Mouse (Mus musculus) kidney, postnatal 36 days (tissue): Measurements from ENCODE around the gene Cxcl17.

Source experiments
- DNase-seq, 2 experiments: peaks; one replicate each; pipeline ENCODE4 v3.0.0; 2021 to 2022; ENCODE audit warnings: mixed read lengths in 2 of 2

Cxcl17 gene

DNA sequence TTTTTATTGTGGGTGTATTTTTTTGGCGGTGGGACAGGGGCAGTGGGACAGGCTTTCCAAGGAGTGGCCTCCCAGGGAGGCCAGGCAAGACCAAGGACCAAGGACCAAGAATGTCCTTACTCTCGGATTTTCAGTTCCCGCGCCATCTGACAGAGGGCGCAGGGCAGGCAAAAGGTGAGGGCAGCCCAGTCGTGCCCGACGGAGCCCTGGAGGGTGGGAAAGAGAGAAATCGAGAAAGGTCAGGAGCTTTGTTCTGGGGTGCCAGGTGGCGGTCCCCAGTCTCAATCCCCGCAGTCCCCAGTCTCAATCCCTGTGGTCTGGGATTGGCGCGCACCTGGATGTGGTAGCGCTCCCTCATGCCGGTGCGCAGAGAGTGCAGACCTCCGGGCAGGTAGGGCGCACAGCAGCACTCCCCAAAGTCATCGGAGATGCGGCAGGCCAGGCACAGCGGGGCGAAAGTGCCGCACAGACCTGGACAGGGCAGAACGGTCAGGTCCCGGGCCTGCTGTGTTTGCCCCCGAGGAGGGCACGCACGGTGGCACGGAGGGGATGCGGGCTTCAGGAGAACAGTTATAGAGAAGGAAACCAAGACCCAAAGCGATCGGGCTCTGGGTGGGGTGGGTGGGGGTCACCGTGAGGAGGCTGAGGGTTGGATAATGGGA lies 44.9 kb downstream of the Cxcl17 start:
- DNase-seq = peak; percentile 46 to 81

DNA sequence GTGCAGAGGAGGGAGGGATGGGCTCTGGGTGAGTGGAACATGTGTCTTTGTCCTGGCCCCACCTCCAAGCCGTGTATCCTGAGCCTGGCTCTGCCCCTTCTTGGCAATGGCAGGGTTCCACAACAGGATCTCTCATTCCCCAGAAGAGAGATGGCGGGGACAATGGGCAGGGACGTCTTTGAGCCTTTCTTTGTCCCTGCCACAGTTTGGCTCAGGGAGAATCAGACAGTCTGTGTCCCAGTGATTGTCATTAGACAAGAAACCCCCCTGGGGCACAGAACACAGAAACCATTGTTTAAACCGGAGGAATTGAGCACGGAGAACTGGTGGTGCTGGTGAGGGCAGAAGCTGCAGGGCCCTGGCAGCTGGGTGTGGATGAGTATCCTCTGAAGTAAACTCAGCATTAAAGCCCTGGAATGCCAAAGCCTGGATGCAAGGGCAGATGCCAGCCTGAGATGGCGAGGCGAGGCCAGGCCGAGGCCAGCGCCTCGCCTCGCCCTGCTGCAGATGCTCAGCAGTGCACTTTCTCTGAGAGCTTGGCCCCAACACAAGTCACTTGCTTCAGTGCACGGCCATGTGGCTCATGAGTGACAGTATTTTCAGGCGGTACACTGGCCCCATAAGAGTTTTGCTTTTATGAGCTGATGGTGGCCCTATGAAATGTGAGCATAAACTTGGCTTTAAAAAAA lies 46.6 kb downstream of the Cxcl17 start:
- no peak for DNase-seq

DNA sequence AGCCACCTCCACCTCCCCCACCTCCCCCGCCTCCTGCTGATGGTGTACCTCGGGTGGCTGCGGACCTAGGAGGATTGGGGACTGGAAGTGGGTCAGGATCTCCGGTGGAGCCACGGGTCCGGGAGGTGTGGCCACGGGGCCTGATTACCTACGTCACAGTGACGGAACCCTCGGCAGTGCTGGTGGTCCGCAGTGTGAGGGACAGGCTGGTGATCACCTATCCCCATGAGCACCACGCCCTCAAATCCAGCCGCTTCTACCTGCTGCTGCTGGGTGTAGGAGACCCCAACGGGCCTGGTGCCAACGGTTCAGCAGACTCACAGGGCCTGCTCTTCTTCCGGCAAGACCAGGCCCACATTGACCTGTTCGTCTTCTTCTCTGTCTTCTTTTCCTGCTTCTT lies 49.1 kb downstream of the Cxcl17 start:
- no peak for DNase-seq

DNA sequence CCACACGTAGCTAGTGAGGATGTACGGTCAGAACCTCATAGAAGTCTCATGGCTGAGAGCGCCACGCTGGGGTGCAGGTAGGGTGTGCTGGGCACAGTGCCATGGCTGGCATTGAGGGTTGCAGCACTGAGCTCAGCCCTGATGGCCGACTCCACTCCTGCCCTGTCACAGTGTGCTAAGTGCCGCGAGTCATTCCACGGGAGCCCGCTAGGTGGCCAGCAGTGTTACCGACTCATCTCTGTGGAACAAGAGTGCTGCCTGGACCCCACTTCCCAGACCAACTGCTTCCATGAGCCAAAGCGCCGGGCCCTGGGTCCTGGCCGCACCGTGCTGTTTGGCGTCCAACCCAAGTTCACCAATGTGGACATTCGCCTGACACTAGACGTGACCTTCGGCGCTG lies 49.5 kb downstream of the Cxcl17 start:
- DNase-seq = peak in 1 of 2 experiments; percentile 46

DNA sequence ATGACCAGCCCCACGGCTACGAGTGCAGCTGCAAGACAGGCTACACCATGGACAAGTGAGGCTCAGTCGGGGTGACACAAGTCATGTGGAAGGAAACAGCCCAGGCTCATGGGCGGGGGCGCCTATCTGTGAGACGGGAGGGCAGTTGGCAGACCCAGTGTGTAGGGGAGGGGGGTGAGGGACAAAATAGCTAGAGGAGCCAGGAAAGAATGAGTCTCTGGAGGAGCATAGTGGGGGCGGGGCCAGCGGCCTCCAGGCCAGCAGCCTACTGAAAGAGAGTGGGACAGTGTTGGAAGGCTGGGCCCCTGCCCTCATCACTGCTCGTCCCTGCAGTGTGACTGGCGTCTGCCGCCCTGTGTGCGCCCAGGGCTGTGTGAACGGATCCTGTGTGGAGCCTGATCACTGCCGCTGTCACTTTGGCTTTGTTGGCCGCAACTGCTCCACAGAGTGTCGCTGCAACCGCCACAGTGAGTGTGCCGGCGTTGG lies 53.9 kb downstream of the Cxcl17 start:
- no peak for DNase-seq
